Mouse (Mus musculus): Measurements from ENCODE around the gene Glrx5.

- no peak for TF ChIP-seq MAX (IDR thresholded peaks at IDR 0.05; ENCODE audit: low read length)
- TF ChIP-seq POLR2AphosphoS2 (IDR thresholded peaks at IDR 0.05; ENCODE audit: low read depth, low read length) = no peak
- TF ChIP-seq CTCF (conservative IDR thresholded peaks at IDR 0.05 in 1 of 2, IDR thresholded peaks at IDR 0.05 in 1 of 2; ENCODE audit: low read depth in 2 of 2, low read length in 2 of 2) = peak in 1 of 2 experiments; percentile 44; a peak in 2 of 4 replicates
- no peak for TF ChIP-seq CHD1 (IDR thresholded peaks at IDR 0.05; ENCODE audit: low read depth, low read length)
- no peak for TF ChIP-seq PAX5 (IDR thresholded peaks at IDR 0.05; ENCODE audit: low read length)
- TF ChIP-seq POLR2A (IDR thresholded peaks at IDR 0.05; ENCODE audit: low read depth, low read length) = no peak
- no peak for TF ChIP-seq MAFK (IDR thresholded peaks at IDR 0.05; ENCODE audit: insufficient replicate concordance, low read length)
- TF ChIP-seq ELF1 (IDR thresholded peaks at IDR 0.05; ENCODE audit: low read depth, low read length) = no peak
- TF ChIP-seq EP300 (IDR thresholded peaks at IDR 0.05; ENCODE audit: low read length) = no peak
- TF ChIP-seq IRF4 (IDR thresholded peaks at IDR 0.05; ENCODE audit: low read depth, low read length) = no peak
- no peak for TF ChIP-seq BHLHE40 (IDR thresholded peaks at IDR 0.05; ENCODE audit: low read depth, low read length)
- TF ChIP-seq USF1 (IDR thresholded peaks at IDR 0.05; ENCODE audit: low read depth, low read length) = no peak
- TF ChIP-seq MAZ (IDR thresholded peaks at IDR 0.05; ENCODE audit: low read depth, low read length) = no peak
- TF ChIP-seq ETS1 (conservative IDR thresholded peaks at IDR 0.05; ENCODE audit: low read depth, low read length) = no peak
Observed at GRCm38 (mm10) chr12:105008150-105008549, 24.3 kb upstream of the Glrx5 start.

Measured in CH12.LX (cell line).